Mouse (Mus musculus) MEL-GATA-1-ER (cell line): ENCODE data around the gene Per1.

Experiments
- DNase-seq: peaks from one replicate; pipeline ENCODE4 v3.0.0-alpha.2; 2012; ENCODE audit warnings: low read depth; ENCODE audit errors: extremely low read depth

Gene Per1

GRCm38 (mm10) chr11:69133566-69133922, 38.5 kb downstream of the Per1 start:
- no peak for DNase-seq

GRCm38 (mm10) chr11:69133923-69134621, 39.1 kb downstream of the Per1 start:
- DNase-seq, result peak; percentile 47

- no peak for DNase-seq
These were observed 39.6 kb downstream of the Per1 start for GRCm38 (mm10) chr11:69134622-69134968.

- no peak for DNase-seq
These were observed 40.3 kb downstream of the Per1 start for GRCm38 (mm10) chr11:69135361-69135760.

- no peak for DNase-seq
These were observed 52.5 kb downstream of the Per1 start for GRCm38 (mm10) chr11:69147546-69147945.

- DNase-seq, result no peak
These were observed 53.5 kb downstream of the Per1 start for GRCm38 (mm10) chr11:69148451-69148960.

- no peak for DNase-seq
These were observed 54.7 kb downstream of the Per1 start for GRCm38 (mm10) chr11:69149728-69150127.

GRCm38 (mm10) chr11:69150444-69150843, 55.4 kb downstream of the Per1 start:
- DNase-seq, result peak; percentile 36

- no peak for DNase-seq
These were observed 56.0 kb downstream of the Per1 start for GRCm38 (mm10) chr11:69151004-69151403.

GRCm38 (mm10) chr11:69153831-69154230, 58.8 kb downstream of the Per1 start:
- no peak for DNase-seq

- no peak for DNase-seq
These were observed 60.3 kb downstream of the Per1 start for GRCm38 (mm10) chr11:69155351-69155750.

- no peak for DNase-seq
These were observed 61.8 kb downstream of the Per1 start, which contains the start of gene Alox12b for GRCm38 (mm10) chr11:69156800-69157199. Gene Alox12b, plus strand, starts transcription at chr11:69156989.
